Mouse (Mus musculus): ENCODE results near the gene Sept11. TPM values are rescaled to one million over a fixed set of nuclear protein-coding genes. Genes with fewer than 3 reads are reported as not detected.

Sept11 gene
- polyA plus RNA-seq, 1 experiment, result 3.4 TPM

DNA sequence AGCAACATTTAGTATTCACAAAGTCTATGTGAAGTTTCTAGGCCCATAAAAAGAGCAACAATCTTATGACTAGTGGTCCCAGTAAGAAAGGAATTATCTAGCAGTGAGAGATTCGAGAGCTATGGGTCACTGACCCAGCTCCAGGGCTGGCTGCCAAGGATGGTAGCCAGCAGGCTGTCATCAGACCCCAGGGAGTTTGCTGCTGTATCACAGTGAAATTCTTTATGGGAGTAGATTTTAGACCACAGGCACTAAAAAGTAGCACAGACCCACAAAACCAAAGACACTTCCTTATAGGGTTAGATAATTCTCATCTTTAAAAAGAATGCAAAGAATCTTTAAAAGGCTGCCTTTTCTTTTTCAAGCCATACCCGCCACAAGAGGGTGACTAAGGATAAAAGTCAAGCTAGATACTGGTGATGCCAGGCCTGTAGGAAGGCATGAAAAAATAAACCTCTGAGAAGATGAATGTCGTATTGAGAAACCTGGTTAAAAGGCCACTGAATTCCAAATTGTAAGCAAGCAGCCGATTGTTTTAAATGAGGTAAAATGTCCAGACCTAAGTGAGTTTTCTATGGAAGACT lies 8.1 kb upstream of the Sept11 start:
- no peaks in the 10 kb centered on the region for H3K4me1 ChIP-seq (ENCODE audit: control insufficient read depth, insufficient read depth, low read length)
- no peak for TF ChIP-seq POLR2A (IDR thresholded peaks at IDR 0.05; ENCODE audit: control insufficient read depth, low read depth, low read length)
- TF ChIP-seq CTCF (IDR thresholded peaks at IDR 0.05; ENCODE audit: control insufficient read depth, insufficient read depth, insufficient replicate concordance, low read depth, low read length), result no peak

DNA sequence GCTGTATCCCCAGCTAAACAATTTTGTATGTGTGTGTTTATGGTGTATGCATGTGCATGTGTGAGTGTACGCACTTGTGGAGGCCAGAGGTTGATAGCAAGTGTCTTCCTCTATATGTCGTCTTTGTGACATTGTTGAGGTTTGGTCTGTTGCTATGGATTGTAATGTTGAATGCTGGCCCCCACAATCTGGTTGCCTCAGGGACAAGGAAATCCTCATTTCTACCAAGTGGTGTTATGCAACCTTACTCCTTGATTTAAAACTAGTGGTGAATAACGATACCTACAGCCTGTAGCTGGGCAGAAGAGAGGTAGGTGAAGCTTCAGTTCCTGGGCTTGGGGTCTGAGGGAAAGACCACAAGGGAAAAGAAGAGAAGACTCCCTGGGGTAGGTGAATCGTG lies 7.3 kb upstream of the Sept11 start:
- Histone ChIP-seq H3K36me3 (ENCODE audit: control insufficient read depth, insufficient read depth, low read length) (no peaks in the 10 kb centered on the region), H3K27me3 (ENCODE audit: control insufficient read depth, insufficient read depth, low read length) (no peaks in the 10 kb centered on the region), H3K27ac (ENCODE audit: control insufficient read depth, insufficient read depth, low read depth, low read length) (no peak overlapping the region)

More for the DNA sequence above, 8.1 kb upstream of the Sept11 start:
- Histone ChIP-seq H3K4me3 (ENCODE audit: control insufficient read depth, low read depth, low read length) (no peak overlapping the region), H3K36me3 (ENCODE audit: control insufficient read depth, insufficient read depth, low read length) (no peaks in the 10 kb centered on the region), H3K27me3 (ENCODE audit: control insufficient read depth, insufficient read depth, low read length) (no peaks in the 10 kb centered on the region), H3K27ac (ENCODE audit: control insufficient read depth, insufficient read depth, low read depth, low read length) (no peak overlapping the region)

DNA sequence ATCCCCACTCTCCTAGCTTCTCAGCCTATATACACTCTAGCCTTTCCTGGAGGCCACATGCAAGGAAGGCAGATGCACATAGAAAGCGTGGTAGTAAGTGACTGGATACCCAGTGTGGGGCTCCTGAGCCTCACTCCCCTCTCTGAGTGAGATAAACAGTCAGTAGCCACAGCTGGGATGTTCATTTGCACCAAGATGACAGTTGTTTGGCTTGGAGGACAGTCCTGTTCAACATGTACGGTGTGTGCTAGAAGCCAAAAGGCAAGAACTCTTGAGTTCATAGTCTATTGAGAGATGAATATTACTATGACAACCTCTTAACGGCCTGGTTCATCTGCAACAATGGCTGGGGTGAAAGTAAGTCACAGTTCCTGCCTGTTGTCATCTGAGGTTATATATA lies 2.0 kb upstream of the Sept11 start:
- TF ChIP-seq CTCF (IDR thresholded peaks at IDR 0.05; ENCODE audit: control insufficient read depth, insufficient read depth, insufficient replicate concordance, low read depth, low read length), result no peak
- TF ChIP-seq POLR2A (IDR thresholded peaks at IDR 0.05; ENCODE audit: control insufficient read depth, low read depth, low read length), result no peak
- H3K4me1 ChIP-seq (ENCODE audit: control insufficient read depth, insufficient read depth, low read length), result peaks cover 15% of the 10 kb centered on the region
- no peaks in the 10 kb centered on the region for H3K27me3 ChIP-seq (ENCODE audit: control insufficient read depth, insufficient read depth, low read length)
- H3K27ac ChIP-seq (ENCODE audit: control insufficient read depth, insufficient read depth, low read depth, low read length), result no peak overlapping the region
- H3K36me3 ChIP-seq (ENCODE audit: control insufficient read depth, insufficient read depth, low read length), result no peaks in the 10 kb centered on the region
- H3K4me3 ChIP-seq (ENCODE audit: control insufficient read depth, low read depth, low read length), result no peak overlapping the region

More for the DNA sequence above, 7.3 kb upstream of the Sept11 start:
- Histone ChIP-seq H3K4me1 (ENCODE audit: control insufficient read depth, insufficient read depth, low read length) (no peaks in the 10 kb centered on the region), H3K4me3 (ENCODE audit: control insufficient read depth, low read depth, low read length) (no peak overlapping the region)
- TF ChIP-seq POLR2A (IDR thresholded peaks at IDR 0.05; ENCODE audit: control insufficient read depth, low read depth, low read length) (no peak), CTCF (IDR thresholded peaks at IDR 0.05; ENCODE audit: control insufficient read depth, insufficient read depth, insufficient replicate concordance, low read depth, low read length) (no peak)

DNA sequence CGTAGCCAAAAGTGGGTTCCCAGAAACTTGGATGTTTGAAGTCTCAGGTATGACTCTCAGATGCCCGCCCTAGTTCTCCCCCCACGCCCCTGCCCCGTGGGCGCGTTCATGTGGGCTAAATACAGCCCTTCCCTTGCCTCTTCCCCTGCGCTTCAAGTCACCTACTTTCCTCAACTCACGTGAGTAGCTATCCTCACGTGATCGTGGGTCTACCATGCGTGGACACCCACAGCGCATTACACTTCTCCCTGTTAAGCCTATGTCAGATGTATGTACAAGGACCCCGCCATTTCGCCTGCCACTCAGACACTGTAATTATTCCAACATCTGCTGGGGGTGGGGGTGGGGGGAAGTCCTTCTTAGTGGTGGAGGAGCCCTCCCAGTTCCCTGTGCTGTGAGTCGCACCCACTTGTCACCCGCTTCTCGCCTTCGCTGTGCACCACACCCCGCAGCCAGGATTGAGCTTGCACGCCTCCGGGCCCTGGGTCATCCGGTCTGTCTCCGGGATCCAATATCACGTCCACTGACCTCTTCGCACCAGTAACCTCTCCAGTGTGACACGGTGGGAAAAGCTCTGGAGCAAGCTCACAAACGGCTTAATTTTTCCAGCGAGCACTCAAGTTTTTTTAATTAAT lies 973 bp upstream of the Sept11 start:
- Histone ChIP-seq H3K4me3 (ENCODE audit: control insufficient read depth, low read depth, low read length) (peak overlapping the region; percentile 30), H3K36me3 (ENCODE audit: control insufficient read depth, insufficient read depth, low read length) (no peaks in the 10 kb centered on the region), H3K4me1 (ENCODE audit: control insufficient read depth, insufficient read depth, low read length) (peaks cover 15% of the 10 kb centered on the region), H3K27me3 (ENCODE audit: control insufficient read depth, insufficient read depth, low read length) (no peaks in the 10 kb centered on the region), H3K27ac (ENCODE audit: control insufficient read depth, insufficient read depth, low read depth, low read length) (no peak overlapping the region)
- TF ChIP-seq POLR2A (IDR thresholded peaks at IDR 0.05; ENCODE audit: control insufficient read depth, low read depth, low read length), result no peak
- no peak for TF ChIP-seq CTCF (IDR thresholded peaks at IDR 0.05; ENCODE audit: control insufficient read depth, insufficient read depth, insufficient replicate concordance, low read depth, low read length)

DNA sequence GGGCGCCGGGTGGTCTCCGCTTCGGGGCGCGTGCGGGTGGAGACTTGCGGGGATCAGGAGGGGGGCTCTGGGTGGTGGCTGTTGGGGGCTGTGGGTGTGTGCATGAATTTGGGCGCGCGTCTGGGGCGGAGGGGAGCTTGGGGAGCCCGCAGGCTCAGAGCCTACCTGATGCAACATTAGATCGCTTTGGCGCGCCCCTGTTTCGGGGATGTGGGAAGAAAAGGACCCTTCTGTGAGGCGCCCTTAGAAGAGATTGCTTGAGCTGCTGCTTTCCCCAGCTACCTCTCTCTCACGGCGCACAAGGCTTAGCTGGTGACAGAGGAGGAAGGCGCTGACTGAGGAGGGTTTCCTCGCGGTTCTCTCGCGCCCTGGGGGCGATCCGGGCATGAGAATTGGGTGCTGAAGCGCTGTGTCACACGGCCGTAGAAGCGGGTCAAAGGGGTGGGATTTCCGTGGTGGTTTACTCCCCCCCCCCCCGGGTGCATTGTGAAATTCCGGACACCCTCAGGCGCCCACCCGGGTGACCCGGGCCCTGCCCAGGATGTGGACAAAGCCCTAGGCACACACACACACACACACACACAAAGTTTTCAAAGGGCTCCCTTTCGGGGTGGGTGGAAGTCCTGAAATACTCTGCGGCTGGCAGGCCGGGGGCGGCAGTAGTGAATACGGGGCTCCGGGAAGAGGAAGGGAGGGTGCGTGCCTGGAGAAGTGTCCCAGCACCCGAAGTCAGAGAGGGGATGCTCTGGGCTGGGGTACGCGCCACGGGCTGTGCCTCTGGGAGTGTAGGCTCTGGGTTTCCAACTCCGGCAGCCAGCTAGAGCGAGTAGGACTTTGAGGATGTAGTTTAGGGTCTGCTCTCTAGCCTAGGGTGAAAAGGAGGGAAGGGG lies 646 bp downstream of the Sept11 start:
- no peaks in the 10 kb centered on the region for H3K36me3 ChIP-seq (ENCODE audit: control insufficient read depth, insufficient read depth, low read length)
- H3K4me3 ChIP-seq (ENCODE audit: control insufficient read depth, low read depth, low read length), result peak overlapping the region; percentile 79
- peaks cover 17% of the 10 kb centered on the region for H3K4me1 ChIP-seq (ENCODE audit: control insufficient read depth, insufficient read depth, low read length)
- no peaks in the 10 kb centered on the region for H3K27me3 ChIP-seq (ENCODE audit: control insufficient read depth, insufficient read depth, low read length)
- H3K27ac ChIP-seq (ENCODE audit: control insufficient read depth, insufficient read depth, low read depth, low read length), result no peak overlapping the region
- TF ChIP-seq POLR2A (IDR thresholded peaks at IDR 0.05; ENCODE audit: control insufficient read depth, low read depth, low read length), result no peak
- TF ChIP-seq CTCF (IDR thresholded peaks at IDR 0.05; ENCODE audit: control insufficient read depth, insufficient read depth, insufficient replicate concordance, low read depth, low read length), result no peak

DNA sequence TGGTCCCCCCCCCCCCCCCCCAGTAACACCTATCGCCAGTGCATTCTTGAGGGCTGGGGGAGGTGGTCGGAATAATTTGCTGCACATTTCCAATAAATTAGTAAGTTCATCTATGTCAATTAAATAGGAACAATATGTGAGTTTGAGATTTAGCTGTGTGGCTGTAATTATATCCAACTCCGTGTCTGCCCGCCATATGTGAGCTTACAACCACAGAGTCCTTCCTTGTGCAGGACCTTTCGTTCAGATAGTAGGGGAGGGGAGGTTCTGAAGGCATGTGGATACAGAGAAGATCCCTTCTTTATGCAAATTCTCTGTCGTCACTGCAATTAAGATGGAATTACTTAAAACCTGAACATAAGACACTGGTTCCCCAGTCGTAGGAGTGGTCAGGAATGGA lies 2.1 kb downstream of the Sept11 start:
- Histone ChIP-seq H3K36me3 (ENCODE audit: control insufficient read depth, insufficient read depth, low read length) (no peaks in the 10 kb centered on the region), H3K4me1 (ENCODE audit: control insufficient read depth, insufficient read depth, low read length) (peaks cover 17% of the 10 kb centered on the region), H3K27ac (ENCODE audit: control insufficient read depth, insufficient read depth, low read depth, low read length) (no peak overlapping the region), H3K27me3 (ENCODE audit: control insufficient read depth, insufficient read depth, low read length) (no peaks in the 10 kb centered on the region), H3K4me3 (ENCODE audit: control insufficient read depth, low read depth, low read length) (no peak overlapping the region)
- no peak for TF ChIP-seq CTCF (IDR thresholded peaks at IDR 0.05; ENCODE audit: control insufficient read depth, insufficient read depth, insufficient replicate concordance, low read depth, low read length)
- no peak for TF ChIP-seq POLR2A (IDR thresholded peaks at IDR 0.05; ENCODE audit: control insufficient read depth, low read depth, low read length)
